Mouse (Mus musculus): Measurements from ENCODE around the gene Gm20388. TPM values are rescaled to one million over a fixed set of nuclear protein-coding genes. Genes with fewer than 3 reads are reported as not detected.

The Gm20388 gene
- polyA plus RNA-seq, 2 experiments, result 8.5 TPM; not detected in 1

- Histone ChIP-seq H3K4me3 (ENCODE audit: insufficient read depth in 1 of 2, low read depth in 2 of 2, low read length in 2 of 2) (no peak overlapping the region), H3K9me3 (ENCODE audit: control insufficient read depth, low read length) (no peaks in the 10 kb centered on the region), H3K27me3 (ENCODE audit: control insufficient read depth, insufficient read depth, low read length) (no peaks in the 10 kb centered on the region), H3K4me1 (replicated peaks; ENCODE audit: control insufficient read depth in 2 of 2, insufficient read depth in 2 of 2, low read length in 1 of 2) (peaks cover 0 to 19% of the 10 kb centered on the region in 2 experiments; a peak in 1 of 4 replicates), H3K4me2 (ENCODE audit: low read depth) (no peak overlapping the region), H3K27ac (no peak overlapping the region), H3K36me3 (replicated peaks; ENCODE audit: control insufficient read depth, insufficient read depth, low read depth) (no peaks in the 10 kb centered on the region), H3K9ac (replicated peaks) (no peak overlapping the region)
- WGBS (ENCODE audit: insufficient replicate concordance), result 74% methylated on average over 7 of the region's 7 CpGs
- no peak for DNase-seq (ENCODE audit: low read depth in 3 of 3, low spot score in 3 of 3)
- no peak for ATAC-seq (ENCODE audit: insufficient read depth)
- TF ChIP-seq EP300 (IDR thresholded peaks at IDR 0.05; ENCODE audit: low read depth) (no peak), CTCF (IDR thresholded peaks at IDR 0.05; ENCODE audit: low read depth) (no peak)
Measured at GRCm38 (mm10) chr8:120698426-120698825, 787.8 kb downstream of the Gm20388 start.

- Histone ChIP-seq H3K4me1 (replicated peaks; ENCODE audit: control insufficient read depth in 2 of 2, insufficient read depth in 2 of 2, low read length in 1 of 2) (peaks cover 0 to 18% of the 10 kb centered on the region in 2 experiments; a peak in 1 of 4 replicates), H3K36me3 (replicated peaks; ENCODE audit: control insufficient read depth, insufficient read depth, low read depth) (no peaks in the 10 kb centered on the region), H3K4me2 (ENCODE audit: low read depth) (no peak overlapping the region), H3K4me3 (ENCODE audit: insufficient read depth in 1 of 2, low read depth in 2 of 2, low read length in 2 of 2) (no peak overlapping the region), H3K9me3 (ENCODE audit: control insufficient read depth, low read length) (no peaks in the 10 kb centered on the region), H3K9ac (replicated peaks) (no peak overlapping the region), H3K27me3 (ENCODE audit: control insufficient read depth, insufficient read depth, low read length) (no peaks in the 10 kb centered on the region), H3K27ac (no peak overlapping the region)
- DNase-seq (ENCODE audit: low read depth in 3 of 3, low spot score in 3 of 3) (no peak), ATAC-seq (ENCODE audit: insufficient read depth) (no peak)
- TF ChIP-seq CTCF (IDR thresholded peaks at IDR 0.05; ENCODE audit: low read depth), result no peak
- no peak for TF ChIP-seq EP300 (IDR thresholded peaks at IDR 0.05; ENCODE audit: low read depth)
- whole genome bisulfite sequencing (ENCODE audit: insufficient replicate concordance), result 50% methylated on average over 6 of the region's 6 CpGs
Measured at GRCm38 (mm10) chr8:120699079-120699478, 788.4 kb downstream of the Gm20388 start.

GRCm38 (mm10) chr8:120699565-120699964, 788.9 kb downstream of the Gm20388 start:
- Histone ChIP-seq H3K9me3 (ENCODE audit: control insufficient read depth, low read length) (no peaks in the 10 kb centered on the region), H3K4me2 (ENCODE audit: low read depth) (no peak overlapping the region), H3K27me3 (ENCODE audit: control insufficient read depth, insufficient read depth, low read length) (no peaks in the 10 kb centered on the region), H3K36me3 (replicated peaks; ENCODE audit: control insufficient read depth, insufficient read depth, low read depth) (no peaks in the 10 kb centered on the region), H3K4me3 (ENCODE audit: insufficient read depth in 1 of 2, low read depth in 2 of 2, low read length in 2 of 2) (no peak overlapping the region), H3K9ac (replicated peaks) (no peak overlapping the region), H3K27ac (no peak overlapping the region), H3K4me1 (replicated peaks; ENCODE audit: control insufficient read depth in 2 of 2, insufficient read depth in 2 of 2, low read length in 1 of 2) (peaks cover 0 to 15% of the 10 kb centered on the region in 2 experiments; a peak in 1 of 4 replicates)
- DNase-seq (ENCODE audit: low read depth in 3 of 3, low spot score in 3 of 3) (no peak), ATAC-seq (ENCODE audit: insufficient read depth) (no peak)
- WGBS (ENCODE audit: insufficient replicate concordance), result 29% methylated on average over 2 of the region's 2 CpGs
- TF ChIP-seq EP300 (IDR thresholded peaks at IDR 0.05; ENCODE audit: low read depth) (no peak), CTCF (IDR thresholded peaks at IDR 0.05; ENCODE audit: low read depth) (no peak)

GRCm38 (mm10) chr8:120700053-120700452, 789.4 kb downstream of the Gm20388 start:
- TF ChIP-seq CTCF (IDR thresholded peaks at IDR 0.05; ENCODE audit: low read depth) (no peak), EP300 (IDR thresholded peaks at IDR 0.05; ENCODE audit: low read depth) (no peak)

GRCm38 (mm10) chr8:120701758-120702465, 791.3 kb downstream of the Gm20388 start:
- no peak overlapping the region for H3K27ac ChIP-seq
- 26% methylated on average over 19 of the region's 19 CpGs for WGBS (ENCODE audit: insufficient replicate concordance)
- no peaks in the 10 kb centered on the region for H3K36me3 ChIP-seq (replicated peaks; ENCODE audit: control insufficient read depth, insufficient read depth, low read depth)
- no peak overlapping the region for H3K4me2 ChIP-seq (ENCODE audit: low read depth)
- H3K4me1 ChIP-seq (replicated peaks; ENCODE audit: control insufficient read depth in 2 of 2, insufficient read depth in 2 of 2, low read length in 1 of 2), result peaks cover 0 to 6% of the 10 kb centered on the region in 2 experiments; a peak in 1 of 4 replicates
- ATAC-seq (ENCODE audit: insufficient read depth) (no peak), DNase-seq (ENCODE audit: low read depth in 3 of 3, low spot score in 3 of 3) (no peak)
- H3K27me3 ChIP-seq (ENCODE audit: control insufficient read depth, insufficient read depth, low read length), result no peaks in the 10 kb centered on the region
- no peak overlapping the region for H3K4me3 ChIP-seq (ENCODE audit: insufficient read depth in 1 of 2, low read depth in 2 of 2, low read length in 2 of 2)
- no peak overlapping the region for H3K9ac ChIP-seq (replicated peaks)
- H3K9me3 ChIP-seq (ENCODE audit: control insufficient read depth, low read length), result no peaks in the 10 kb centered on the region
- TF ChIP-seq EP300 (IDR thresholded peaks at IDR 0.05; ENCODE audit: low read depth), result no peak
- no peak for TF ChIP-seq CTCF (IDR thresholded peaks at IDR 0.05; ENCODE audit: low read depth)

More at GRCm38 (mm10) chr8:120700053-120700452, 789.4 kb downstream of the Gm20388 start:
- Histone ChIP-seq H3K4me1 (replicated peaks; ENCODE audit: control insufficient read depth in 2 of 2, insufficient read depth in 2 of 2, low read length in 1 of 2) (peaks cover 0 to 13% of the 10 kb centered on the region in 2 experiments; a peak in 1 of 4 replicates), H3K27ac (no peak overlapping the region), H3K9me3 (ENCODE audit: control insufficient read depth, low read length) (no peaks in the 10 kb centered on the region), H3K4me3 (ENCODE audit: insufficient read depth in 1 of 2, low read depth in 2 of 2, low read length in 2 of 2) (no peak overlapping the region), H3K27me3 (ENCODE audit: control insufficient read depth, insufficient read depth, low read length) (no peaks in the 10 kb centered on the region), H3K4me2 (ENCODE audit: low read depth) (no peak overlapping the region), H3K9ac (replicated peaks) (no peak overlapping the region), H3K36me3 (replicated peaks; ENCODE audit: control insufficient read depth, insufficient read depth, low read depth) (no peaks in the 10 kb centered on the region)
- ATAC-seq (ENCODE audit: insufficient read depth) (no peak), DNase-seq (ENCODE audit: low read depth in 3 of 3, low spot score in 3 of 3) (no peak)
- WGBS (ENCODE audit: insufficient replicate concordance), result 33% methylated on average over 4 of the region's 4 CpGs

Data from liver, embryonic 14.5 days (tissue).